Mouse (Mus musculus) R1 (cell line): ENCODE data around the gene Zan.

Experiments used
- DNase-seq: peaks from one replicate; pipeline ENCODE4 v3.0.0-alpha.2; 2018; ENCODE audit warnings: low read depth, low spot score

The Zan gene

GRCm38 (mm10) chr5:137419105-137419504 lies 57.8 kb downstream of the Zan start:
- DNase-seq, result no peak

GRCm38 (mm10) chr5:137414253-137414652 lies 62.6 kb downstream of the Zan start:
- no peak for DNase-seq

GRCm38 (mm10) chr5:137411235-137411634 lies 65.6 kb downstream of the Zan start:
- DNase-seq, result no peak

GRCm38 (mm10) chr5:137410549-137410948 lies 66.3 kb downstream of the Zan start:
- DNase-seq, result no peak

- no peak for DNase-seq
Measured at GRCm38 (mm10) chr5:137410066-137410465, 66.8 kb downstream of the Zan start.

GRCm38 (mm10) chr5:137409451-137409850 lies 67.4 kb downstream of the Zan start:
- DNase-seq, result no peak

GRCm38 (mm10) chr5:137404081-137404480 lies 72.8 kb downstream of the Zan start:
- DNase-seq, result peak; percentile 77

- peak; percentile 79 for DNase-seq
Measured at GRCm38 (mm10) chr5:137394456-137394855, 82.4 kb downstream of the Zan start.

- no peak for DNase-seq
Measured at GRCm38 (mm10) chr5:137391641-137392040, 85.2 kb downstream of the Zan start.

GRCm38 (mm10) chr5:137386712-137387111 lies 90.2 kb downstream of the Zan start:
- DNase-seq, result no peak

GRCm38 (mm10) chr5:137383441-137383840 lies 93.4 kb downstream of the Zan start:
- no peak for DNase-seq

- DNase-seq, result peak; percentile 89
Measured at GRCm38 (mm10) chr5:137381152-137381551, 95.7 kb downstream of the Zan start.

GRCm38 (mm10) chr5:137377603-137378002 lies 99.3 kb downstream of the Zan start:
- no peak for DNase-seq

GRCm38 (mm10) chr5:137377176-137377575 lies 99.7 kb downstream of the Zan start:
- DNase-seq, result no peak

GRCm38 (mm10) chr5:137376722-137377121 lies 100.1 kb downstream of the Zan start:
- peak; percentile 71 for DNase-seq

- peak; percentile 95 for DNase-seq
Measured at GRCm38 (mm10) chr5:137376198-137376597, 100.7 kb downstream of the Zan start.

GRCm38 (mm10) chr5:137375627-137376026 lies 101.2 kb downstream of the Zan start:
- peak; percentile 77 for DNase-seq

- DNase-seq, result no peak
Measured at GRCm38 (mm10) chr5:137374521-137375080, 102.3 kb downstream of the Zan start.

- DNase-seq, result no peak
Measured at GRCm38 (mm10) chr5:137373371-137373950, 103.4 kb downstream of the Zan start.

- no peak for DNase-seq
Measured at GRCm38 (mm10) chr5:137369665-137370064, 107.2 kb downstream of the Zan start.

- DNase-seq, result peak; percentile 54
Measured at GRCm38 (mm10) chr5:137358382-137358781, 118.5 kb downstream of the Zan start.

GRCm38 (mm10) chr5:137354091-137354490 lies 122.8 kb downstream of the Zan start:
- no peak for DNase-seq
